Mouse (Mus musculus) MEL (cell line): Measurements from ENCODE around the gene Pygo2. TPM values are rescaled to one million over a fixed set of nuclear protein-coding genes. Genes with fewer than 3 reads are reported as not detected.

Experiments
- DNase-seq: peaks from one replicate; pipeline ENCODE4 v3.0.0; 2011; ENCODE audit warnings: low read depth, low spot score
- H3K27ac ChIP-seq: 2 replicates; pipeline ENCODE4 v1.5.1; 2012; ENCODE audit warnings: low read depth, mild to moderate bottlenecking, control low read depth, low read length, moderate library complexity; ENCODE audit not compliant: control insufficient read depth
- H3K27me3 ChIP-seq, 2 experiments: fragments of 150-350 bp in 1 of 2; sonication (generic) in 1 of 2; 2 replicates each; pipeline ENCODE4 v1.6.1; 2012; ENCODE audit warnings: low read length in 2 of 2, mild to moderate bottlenecking in 2 of 2, improper control_type of control experiment in 1 of 2, moderate library complexity in 1 of 2; ENCODE audit not compliant: insufficient read depth in 2 of 2, control insufficient read depth in 1 of 2
- H3K36me3 ChIP-seq, 2 experiments: 2 replicates each; pipeline ENCODE4 v1.6.1; 2012 to 2014; ENCODE audit warnings: low read length in 2 of 2, improper control_type of control experiment in 1 of 2, inconsistent platforms in 1 of 2, mild to moderate bottlenecking in 1 of 2; ENCODE audit not compliant: insufficient read depth in 2 of 2, control insufficient read depth in 1 of 2
- H3K4me1 ChIP-seq, 2 experiments: fragments of 150-350 bp in 1 of 2; sonication (generic) in 1 of 2; 2 replicates each; pipeline ENCODE4 v1.6.1; 2012; ENCODE audit warnings: low read length in 2 of 2, improper control_type of control experiment in 1 of 2, mild to moderate bottlenecking in 1 of 2; ENCODE audit not compliant: insufficient read depth in 2 of 2, control insufficient read depth in 1 of 2
- H3K4me3 ChIP-seq, 2 experiments: fragments of 150-350 bp in 1 of 2; sonication (generic) in 1 of 2; 2 replicates each; pipeline ENCODE4 v1.5.1; 2012; ENCODE audit warnings: low read depth in 2 of 2, low read length in 2 of 2, mild to moderate bottlenecking in 2 of 2, moderate library complexity in 2 of 2, control low read depth in 1 of 2, improper control_type of control experiment in 1 of 2; ENCODE audit not compliant: control insufficient read depth in 1 of 2, insufficient read depth in 1 of 2
- H3K79me2 ChIP-seq: 2 replicates; pipeline ENCODE4 v1.6.1; 2012; ENCODE audit warnings: mild to moderate bottlenecking, low read length, moderate library complexity; ENCODE audit not compliant: control insufficient read depth, poor library complexity, insufficient read depth
- H3K9ac ChIP-seq: 2 replicates; pipeline ENCODE4 v1.6.1; 2012; ENCODE audit warnings: low read depth, mild to moderate bottlenecking, control low read depth, low read length, moderate library complexity; ENCODE audit not compliant: control insufficient read depth, poor library complexity, severe bottlenecking
- H3K9me3 ChIP-seq: fragments of 150-350 bp; sonication (generic); replicated peaks from 2 replicates; pipeline ENCODE4 v1.6.1; 2012; ENCODE audit warnings: mild to moderate bottlenecking, low read length, improper control_type of control experiment, moderate library complexity; ENCODE audit not compliant: insufficient read depth
- CHD2 ChIP-seq: IDR thresholded peaks from 2 replicates; pipeline ENCODE4 v1.6.1; 2011; ENCODE audit warnings: low read length, improper control_type of control experiment
- ELF1 ChIP-seq: IDR thresholded peaks from 2 replicates; pipeline ENCODE4 v1.6.1; 2014; ENCODE audit warnings: low read depth, mild to moderate bottlenecking, inconsistent platforms, low read length, improper control_type of control experiment, moderate library complexity
- EP300 ChIP-seq, 2 experiments: IDR thresholded peaks; 2 replicates each; pipeline ENCODE4 v1.6.1; 2011; ENCODE audit warnings: improper control_type of control experiment in 2 of 2, low read length in 2 of 2, low read depth in 1 of 2, mild to moderate bottlenecking in 1 of 2
- ETS1 ChIP-seq: IDR thresholded peaks from 2 replicates; pipeline ENCODE4 v1.6.1; 2012; ENCODE audit warnings: low read depth, mild to moderate bottlenecking, inconsistent platforms, low read length, improper control_type of control experiment, moderate library complexity
- MAX ChIP-seq: IDR thresholded peaks from 2 replicates; pipeline ENCODE4 v1.6.1; 2011; ENCODE audit warnings: low read length, improper control_type of control experiment
- MYB ChIP-seq: IDR thresholded peaks from 2 replicates; pipeline ENCODE4 v1.6.1; 2011; ENCODE audit warnings: mild to moderate bottlenecking, low read depth, low read length, improper control_type of control experiment
- MYC ChIP-seq: IDR thresholded peaks from 2 replicates; pipeline ENCODE4 v1.6.1; 2011; ENCODE audit warnings: low read depth, mild to moderate bottlenecking, low read length, improper control_type of control experiment, moderate library complexity
- NELFE ChIP-seq: IDR thresholded peaks from 2 replicates; pipeline ENCODE4 v1.6.1; 2011; ENCODE audit warnings: low read depth, low read length, improper control_type of control experiment
- NRF1 ChIP-seq: IDR thresholded peaks from 2 replicates; pipeline ENCODE4 v1.6.1; 2014; ENCODE audit warnings: low read depth, mild to moderate bottlenecking, inconsistent platforms, low read length, improper control_type of control experiment, moderate library complexity; ENCODE audit not compliant: poor library complexity, insufficient read depth, severe bottlenecking
- POLR2AphosphoS2 ChIP-seq: IDR thresholded peaks from 2 replicates; pipeline ENCODE4 v1.6.1; 2011; ENCODE audit warnings: low read length, improper control_type of control experiment
- POLR2AphosphoS5 ChIP-seq: IDR thresholded peaks from 2 replicates; pipeline ENCODE4 v1.6.1; 2012; ENCODE audit warnings: low read depth, borderline replicate concordance, mild to moderate bottlenecking, inconsistent platforms, low read length, moderate library complexity, mixed read lengths
- RCOR1 ChIP-seq: IDR thresholded peaks from 2 replicates; pipeline ENCODE4 v1.6.1; 2012; ENCODE audit warnings: low read depth, mild to moderate bottlenecking, inconsistent platforms, low read length, improper control_type of control experiment
- SIN3A ChIP-seq: IDR thresholded peaks from 2 replicates; pipeline ENCODE4 v1.6.1; 2012; ENCODE audit warnings: low read length, improper control_type of control experiment, inconsistent platforms
- TAL1 ChIP-seq: IDR thresholded peaks from 2 replicates; pipeline ENCODE4 v1.6.1; 2012; ENCODE audit warnings: mild to moderate bottlenecking, inconsistent platforms, low read length, moderate library complexity, mixed read lengths
- TBP ChIP-seq: IDR thresholded peaks from 2 replicates; pipeline ENCODE4 v1.8.0; 2011; ENCODE audit warnings: low read depth, low read length, improper control_type of control experiment
- ZMIZ1 ChIP-seq: IDR thresholded peaks from 2 replicates; pipeline ENCODE4 v1.6.1; 2012; ENCODE audit warnings: low read depth, mild to moderate bottlenecking, inconsistent platforms, low read length, improper control_type of control experiment, moderate library complexity
- polyA plus RNA-seq, 2 experiments: library from polyadenylated mRNA; stranded (reverse) in 1 of 2; unstranded in 1 of 2; fragments of >175 nt in 1 of 2; fragments of >200 nt in 1 of 2; gene quantifications; 2 replicates each; pipeline versions ENCODE4 v1.2.1 to v1.2.4; 2012; ENCODE audit warnings: low replicate concordance in 2 of 2, low read depth in 1 of 2; ENCODE audit not compliant: insufficient read length in 2 of 2, insufficient read depth in 1 of 2, missing spikeins in 1 of 2
- total RNA-seq: library from RNA; depleted of rRNA; stranded (reverse); fragments of 300-350 nt; gene quantifications from 2 replicates; pipeline ENCODE4 v1.2.3, GENCODE M21; 2012

The Pygo2 gene
- total and polyA plus RNA-seq, 3 experiments = 50.3 to 61.1 TPM; not detected in 1

GRCm38 (mm10) chr3:89422556-89423205 is 7.3 kb upstream of the Pygo2 start:
- no peak overlapping the region for H3K4me3 ChIP-seq
- peaks cover 23 to 51% of the 10 kb centered on the region in 2 experiments for H3K4me1 ChIP-seq
- no peak overlapping the region for H3K9ac ChIP-seq
- peak; percentile 66 for DNase-seq
- H3K79me2 ChIP-seq = peaks cover 28% of the 10 kb centered on the region
- peaks cover 9 to 48% of the 10 kb centered on the region in 2 experiments for H3K36me3 ChIP-seq
- no peak for TF ChIP-seq POLR2AphosphoS2
- peak in 1 of 2 experiments; percentile 19; a peak in 1 of 4 replicates for TF ChIP-seq EP300 (IDR thresholded peaks at IDR 0.05; ENCODE audit: low read depth in 1 of 2, low read length in 2 of 2)
- no peak for TF ChIP-seq ZMIZ1
- TF ChIP-seq NELFE = no peak
- no peak overlapping the region for H3K27ac ChIP-seq
- no peaks in the 10 kb centered on the region for H3K9me3 ChIP-seq
- H3K27me3 ChIP-seq = no peaks in the 10 kb centered on the region

GRCm38 (mm10) chr3:89424416-89425140 is 5.4 kb upstream of the Pygo2 start:
- Histone ChIP-seq H3K4me3 (no peak overlapping the region), H3K27ac (peak overlapping the region; percentile 14; the same call in 1 of the 2 replicates), H3K36me3 (peaks cover 9 to 44% of the 10 kb centered on the region in 2 experiments), H3K27me3 (no peaks in the 10 kb centered on the region), H3K9me3 (no peaks in the 10 kb centered on the region), H3K4me1 (peaks cover 20 to 46% of the 10 kb centered on the region in 2 experiments), H3K9ac (no peak overlapping the region), H3K79me2 (peaks cover 14% of the 10 kb centered on the region)
- DNase-seq = no peak
- TF ChIP-seq TBP = no peak
- no peak for TF ChIP-seq MYC
- no peak for TF ChIP-seq MAX
- peak in 1 of 2 experiments; percentile 31; a peak in 2 of 4 replicates for TF ChIP-seq EP300 (IDR thresholded peaks at IDR 0.05; ENCODE audit: low read depth in 1 of 2, low read length in 2 of 2)
- 0 out of 2 replicates have a peak, but pooled peaks have one; percentile 11 for TF ChIP-seq ETS1

GRCm38 (mm10) chr3:89425141-89425525 is 4.9 kb upstream of the Pygo2 start:
- Histone ChIP-seq H3K79me2 (peaks cover 9% of the 10 kb centered on the region), H3K4me3 (no peak overlapping the region)

More at GRCm38 (mm10) chr3:89425141-89425525, 4.9 kb upstream of the Pygo2 start:
- no peak overlapping the region for H3K9ac ChIP-seq
- H3K9me3 ChIP-seq = no peaks in the 10 kb centered on the region
- TF ChIP-seq CHD2 (no peak), NRF1 (no peak), RCOR1 (no peak), MYB (no peak), TAL1 (no peak), MYC (no peak), ELF1 (no peak), SIN3A (no peak), POLR2AphosphoS5 (no peak)
- TF ChIP-seq, all 39 proteins: peak for 0
- DNase-seq = no peak
- peaks cover 9 to 41% of the 10 kb centered on the region in 2 experiments for H3K36me3 ChIP-seq
- no peaks in the 10 kb centered on the region for H3K27me3 ChIP-seq
- H3K4me1 ChIP-seq = peaks cover 18 to 40% of the 10 kb centered on the region in 2 experiments
- H3K27ac ChIP-seq = no peak overlapping the region
